Mouse (Mus musculus) c-Kit-positive CD71-positive TER-119-negative erythroid progenitor cells, embryonic 14.5 days (primary cell): ENCODE data around the gene Avpi1.

ENCODE experiments used
- DNase-seq: peaks from one replicate; pipeline ENCODE4 v3.0.0-alpha.2; 2013; ENCODE audit warnings: low read depth

Gene Avpi1

GRCm38 (mm10) chr19:42128787-42129508 lies at the start of gene Avpi1:
TSS of gene Avpi1 (minus strand) at chr19:42129059.
- peak; percentile 93 for DNase-seq

GRCm38 (mm10) chr19:42177461-42177860 lies 48.6 kb upstream of the Avpi1 start:
- peak; percentile 32 for DNase-seq

GRCm38 (mm10) chr19:42176841-42177240 lies 48.0 kb upstream of the Avpi1 start:
- DNase-seq = peak; percentile 61

- DNase-seq = peak; percentile 90
Measured at GRCm38 (mm10) chr19:42170025-42170969, 41.4 kb upstream of the Avpi1 start.

- DNase-seq = peak; percentile 67
Measured at GRCm38 (mm10) chr19:42169322-42169975, 40.6 kb upstream of the Avpi1 start.

GRCm38 (mm10) chr19:42167489-42167888 lies 38.6 kb upstream of the Avpi1 start:
- no peak for DNase-seq

GRCm38 (mm10) chr19:42166766-42167165 lies 37.9 kb upstream of the Avpi1 start:
- no peak for DNase-seq

GRCm38 (mm10) chr19:42166130-42166529 lies 37.3 kb upstream of the Avpi1 start:
- peak; percentile 70 for DNase-seq

GRCm38 (mm10) chr19:42164188-42164587 lies 35.3 kb upstream of the Avpi1 start:
- DNase-seq = no peak

- no peak for DNase-seq
Measured at GRCm38 (mm10) chr19:42163764-42164163, 34.9 kb upstream of the Avpi1 start, which contains the start of gene Zfyve27. TSS of gene Zfyve27 (plus strand) at chr19:42163951.

- no peak for DNase-seq
Measured at GRCm38 (mm10) chr19:42158246-42159017, 29.6 kb upstream of the Avpi1 start.

- no peak for DNase-seq
Measured at GRCm38 (mm10) chr19:42157493-42158237, 28.8 kb upstream of the Avpi1 start.

GRCm38 (mm10) chr19:42151990-42152389 lies 23.1 kb upstream of the Avpi1 start:
- peak; percentile 70 for DNase-seq

- no peak for DNase-seq
Measured at GRCm38 (mm10) chr19:42148569-42148860, 19.7 kb upstream of the Avpi1 start.

- no peak for DNase-seq
Measured at GRCm38 (mm10) chr19:42147769-42148568, 19.1 kb upstream of the Avpi1 start.

- no peak for DNase-seq
Measured at GRCm38 (mm10) chr19:42147170-42147768, 18.4 kb upstream of the Avpi1 start, which contains the start of gene Marveld1. TSS of gene Marveld1 (plus strand) at chr19:42147400.

GRCm38 (mm10) chr19:42146276-42147010 lies 17.6 kb upstream of the Avpi1 start:
- no peak for DNase-seq

GRCm38 (mm10) chr19:42145731-42146130 lies 16.9 kb upstream of the Avpi1 start:
- no peak for DNase-seq

GRCm38 (mm10) chr19:42145210-42145609 lies 16.4 kb upstream of the Avpi1 start:
- no peak for DNase-seq
